ENCODE assay signal across 23 mouse cellular contexts in genomic region chr15:77520596-77520995, GRCm38 (mm10). TPM values are rescaled to one million over a fixed set of nuclear protein-coding genes. Genes with fewer than 3 reads are reported as not detected.
A peak's percentile ranks its signal among the peaks of the same experiment; 100 is the strongest.
DNase-seq lines count a peak whose midpoint lies in the region; TF ChIP-seq lines count a peak whose summit lies in the region.
"Not testable (repeated sequence)": the region's sequence is repeated elsewhere in the genome, so short reads cannot be mapped to it uniquely, and the experiment has no call there.
"Had no signal": no experiment of that assay in that cellular context is flagged by ENCODE, and none has a peak within 500 bp of the region (broad histone marks: within the 10 kb centered on the region; RNA-seq: fewer than 3 reads in every experiment).

No protein-coding gene starts in this region.

- DNase-seq in adrenal gland, adult 2 months = peak; percentile 8
- DNase-seq in heart, adult 11 months = peak; percentile 52
- peak; percentile 16 for DNase-seq in kidney, adult 11 months
- peak; percentile 51 for DNase-seq in kidney, adult 2 months
- DNase-seq in kidney, adult 9 months = peak; percentile 19
- peak; percentile 25 for DNase-seq in kidney, postnatal 14 days

- H3K27me3 ChIP-seq in kidney, adult 2 months (replicated peaks; ENCODE audit: control insufficient read depth, insufficient read depth, low read length) = not testable (repeated sequence)

- not testable (repeated sequence) for H3K4me3 ChIP-seq in kidney, adult 2 months (ENCODE audit: insufficient read depth, low read depth, low read length)

- not testable (repeated sequence) for H3K4me1 ChIP-seq in kidney, adult 2 months (ENCODE audit: control insufficient read depth, insufficient read depth, low read length)

- not testable (repeated sequence) for TF ChIP-seq CTCF in kidney, adult 2 months (conservative IDR thresholded peaks at IDR 0.05; ENCODE audit: insufficient read depth, insufficient read length, low read depth, low read length)

- not testable (repeated sequence) for H3K36me3 ChIP-seq in kidney, adult 2 months (ENCODE audit: control insufficient read depth, insufficient read depth, low read length)

- WGBS in kidney, adult 2 months = 41% methylated on average over 4 of the region's 4 CpGs

- H3K27ac ChIP-seq in kidney, adult 2 months (ENCODE audit: insufficient read depth, low read depth, low read length) = not testable (repeated sequence)

- not testable (repeated sequence) for TF ChIP-seq POLR2A in kidney, adult 2 months (IDR thresholded peaks at IDR 0.05; ENCODE audit: low read depth, low read length)

RNA-seq across cellular contexts. Expression of gene Apol7c, which starts 12.5 kb away (rescaled TPM):
- total RNA-seq in adrenal gland, adult 2 months (2021) = under 1 TPM in 1 of 2 experiments, not detected in 1; 0.14 TPM
- polyA plus RNA-seq in adrenal gland, adult 2 months (2012; rRNA removed) = 0.07 TPM in 1 of 2 replicates, not detected in the other
- polyA plus RNA-seq in kidney, adult 2 months (2012; rRNA removed) = 0.14 and 3.5 TPM in 2 replicates
- total RNA-seq: adrenal gland, adult 18-20 months; adrenal gland, postnatal 14 days; adrenal gland, postnatal 25 days; adrenal gland, postnatal 36 days; adrenal gland, postnatal 4 days; CH12.LX; ES-E14; MEL had no signal
- polyA plus RNA-seq: activated CD4-positive, CD25-positive, alpha-beta regulatory T cell, adult 4 months; brain, embryonic 14.5 days; C2C12; cerebellum, adult 2 months; G1E; Patski had no signal

RNA-seq across cellular contexts. Expression of gene Apol11a, which starts 12.5 kb away (rescaled TPM):
- not detected for total RNA-seq in adrenal gland, adult 2 months (2021)
- polyA plus RNA-seq in adrenal gland, adult 2 months (2012; rRNA removed) = not detected in 2 replicates
- polyA plus RNA-seq in kidney, adult 2 months (2012; rRNA removed) = not detected in 2 replicates
- total RNA-seq: adrenal gland, postnatal 10 days; adrenal gland, postnatal 25 days; adrenal gland, postnatal 36 days; adrenal gland, postnatal 4 days; CH12.LX; ES-E14 had no signal
- polyA plus RNA-seq: brain, embryonic 14.5 days; CD4-positive, CD25-positive, alpha-beta regulatory T cell, adult 4 months; cerebellum, adult 2 months; G1E had no signal

RNA-seq across cellular contexts. Expression of gene 1700025B11Rik, which starts 41.1 kb away (rescaled TPM):
- not detected for total RNA-seq in adrenal gland, adult 2 months (2021)
- polyA plus RNA-seq in adrenal gland, adult 2 months (2012; rRNA removed) = not detected in 2 replicates
- polyA plus RNA-seq in kidney, adult 2 months (2012; rRNA removed) = not detected in 2 replicates
- total RNA-seq: adrenal gland, adult 18-20 months; adrenal gland, adult 8-10 months; adrenal gland, postnatal 10 days; adrenal gland, postnatal 14 days; adrenal gland, postnatal 25 days; adrenal gland, postnatal 36 days; adrenal gland, postnatal 4 days; CH12.LX; ES-E14; G1E; MEL had no signal
- polyA plus RNA-seq: activated CD4-positive, CD25-positive, alpha-beta regulatory T cell, adult 4 months; brain, embryonic 14.5 days; C2C12; CD4-positive, CD25-positive, alpha-beta regulatory T cell, adult 4 months; cerebellum, adult 2 months; G1E; Patski had no signal

RNA-seq across cellular contexts. Expression of gene Apol10a, which starts 43.7 kb away (rescaled TPM):
- not detected for total RNA-seq in adrenal gland, adult 2 months (2021)
- polyA plus RNA-seq in adrenal gland, adult 2 months (2012; rRNA removed) = not detected in 2 replicates
- polyA plus RNA-seq in kidney, adult 2 months (2012; rRNA removed) = 0.08 TPM in 1 of 2 replicates, not detected in the other
- total RNA-seq: adrenal gland, adult 18-20 months; adrenal gland, adult 8-10 months; adrenal gland, postnatal 14 days; adrenal gland, postnatal 25 days; adrenal gland, postnatal 4 days; CH12.LX; ES-E14; MEL had no signal
- polyA plus RNA-seq: activated CD4-positive, CD25-positive, alpha-beta regulatory T cell, adult 4 months; brain, embryonic 14.5 days; cerebellum, adult 2 months; G1E; Patski had no signal
